Mouse (Mus musculus): Measurements from ENCODE around the gene Cnot10. TPM values are rescaled to one million over a fixed set of nuclear protein-coding genes. Genes with fewer than 3 reads are reported as not detected.
A peak's percentile ranks its signal among the peaks of the same experiment; 100 is the strongest.

Cnot10 gene
- total RNA-seq (2015; ENCODE audit: low replicate concordance) = 15.5 and 17.6 TPM in 2 replicates
- total RNA-seq (2017; ENCODE audit: low replicate concordance) = 14.1 and 18.6 TPM in 2 replicates

- peak; percentile 99 for ATAC-seq (replicated peaks; ENCODE audit: low FRiP score, poor library complexity, severe bottlenecking)
Measured at GRCm38 (mm10) chr9:114639839-114640646, at the start of gene Cnot10. Cnot10 (minus strand) TSS chr9:114640184.

DNA sequence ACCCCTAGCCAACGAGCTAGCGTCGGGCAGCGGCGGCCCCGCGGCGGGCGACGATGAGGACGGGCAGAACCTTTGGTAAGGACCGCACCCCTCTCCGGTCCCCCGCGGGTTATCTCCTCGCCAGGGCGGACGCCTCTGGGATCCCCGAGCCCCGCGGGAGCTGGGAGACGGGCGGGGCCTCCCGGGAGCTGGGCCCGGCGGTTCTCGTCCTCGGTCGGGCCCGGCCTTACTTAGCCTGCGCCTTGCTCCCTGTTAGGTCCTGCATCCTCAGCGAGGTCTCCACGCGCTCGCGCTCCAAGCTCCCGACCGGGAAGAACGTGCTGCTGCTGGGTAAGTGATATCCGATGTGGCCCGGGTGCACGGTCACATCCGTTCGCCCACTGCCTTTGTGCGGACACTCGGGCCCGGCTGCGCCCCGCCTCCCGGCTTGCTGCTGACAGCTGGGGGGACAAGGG, 49.0 kb upstream of the Cnot10 start:
- ATAC-seq (replicated peaks; ENCODE audit: low FRiP score, poor library complexity, severe bottlenecking) = peak; percentile 78

GRCm38 (mm10) chr9:114688252-114688952, 48.4 kb upstream of the Cnot10 start, which contains the start of gene Dync1li1:
Dync1li1 (plus strand) TSS chr9:114688790.
- ATAC-seq (replicated peaks; ENCODE audit: low FRiP score, poor library complexity, severe bottlenecking) = peak; percentile 89

DNA sequence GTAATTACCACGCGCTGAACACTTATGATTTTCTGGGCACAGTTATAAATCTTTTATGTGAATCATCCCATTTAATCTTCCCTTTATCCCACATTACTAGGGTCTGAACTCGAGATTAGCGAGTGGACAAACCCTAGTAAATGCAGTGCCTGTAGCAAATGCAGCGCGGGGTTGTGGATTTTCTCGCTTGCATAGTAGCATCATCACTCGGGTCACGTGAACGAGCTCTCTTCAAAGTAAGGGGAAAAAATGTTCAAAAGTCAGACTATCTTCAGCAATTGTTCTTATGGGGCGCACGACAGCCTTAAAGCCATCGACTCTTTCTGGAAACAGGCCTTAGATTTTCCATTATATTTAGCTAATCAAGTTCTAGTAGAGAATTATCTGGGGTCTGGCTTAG, 47.7 kb upstream of the Cnot10 start:
- ATAC-seq (replicated peaks; ENCODE audit: low FRiP score, poor library complexity, severe bottlenecking) = no peak

DNA sequence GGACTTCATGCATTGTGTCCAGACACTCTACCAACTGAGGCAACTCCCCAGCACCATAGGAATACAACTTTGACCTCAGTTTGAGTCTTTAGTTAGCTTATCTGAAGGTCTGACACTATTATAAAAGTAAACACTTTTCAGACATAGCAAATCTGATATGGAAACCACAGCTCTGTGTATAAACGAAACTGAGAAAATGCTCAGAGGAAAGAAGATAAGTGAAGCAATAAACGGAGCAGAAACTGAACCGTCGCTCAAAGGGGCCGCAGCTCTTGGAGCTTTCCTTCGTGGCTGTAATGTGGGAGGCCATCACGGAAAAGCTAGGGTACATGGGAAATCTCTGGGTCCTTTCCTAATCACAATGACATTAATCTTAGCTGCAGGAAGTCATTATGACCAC, 46.3 kb upstream of the Cnot10 start:
- no peak for ATAC-seq (replicated peaks; ENCODE audit: low FRiP score, poor library complexity, severe bottlenecking)

- ATAC-seq (replicated peaks; ENCODE audit: low FRiP score, poor library complexity, severe bottlenecking) = no peak
Measured at GRCm38 (mm10) chr9:114682193-114682592, 42.2 kb upstream of the Cnot10 start.

- no peak for ATAC-seq (replicated peaks; ENCODE audit: low FRiP score, poor library complexity, severe bottlenecking)
Measured at GRCm38 (mm10) chr9:114680531-114680930, 40.5 kb upstream of the Cnot10 start.

GRCm38 (mm10) chr9:114679944-114680343, 40.0 kb upstream of the Cnot10 start:
- ATAC-seq (replicated peaks; ENCODE audit: low FRiP score, poor library complexity, severe bottlenecking) = no peak

- no peak for ATAC-seq (replicated peaks; ENCODE audit: low FRiP score, poor library complexity, severe bottlenecking)
Measured at GRCm38 (mm10) chr9:114678576-114678975, 38.6 kb upstream of the Cnot10 start.

DNA sequence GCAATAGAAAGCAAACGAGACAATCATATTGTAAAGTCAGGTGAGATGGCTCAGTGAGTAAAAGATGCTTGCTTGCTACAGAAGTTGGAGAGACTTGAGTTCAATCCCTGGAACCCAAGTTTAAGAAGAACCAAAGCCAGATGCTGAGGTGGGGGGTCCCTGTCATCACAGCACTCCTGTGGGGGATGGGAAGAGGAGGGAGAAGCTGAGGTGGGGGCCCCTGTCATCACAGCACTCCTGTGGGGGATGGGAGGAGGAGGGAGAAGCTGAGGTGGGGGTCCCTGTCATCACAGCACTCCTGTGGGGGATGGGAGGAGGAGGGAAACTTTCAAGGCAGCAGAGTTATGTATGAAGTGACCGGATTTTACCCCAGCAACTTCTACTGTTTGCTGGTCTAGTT, 33.6 kb upstream of the Cnot10 start:
- ATAC-seq (replicated peaks; ENCODE audit: low FRiP score, poor library complexity, severe bottlenecking) = no peak

DNA sequence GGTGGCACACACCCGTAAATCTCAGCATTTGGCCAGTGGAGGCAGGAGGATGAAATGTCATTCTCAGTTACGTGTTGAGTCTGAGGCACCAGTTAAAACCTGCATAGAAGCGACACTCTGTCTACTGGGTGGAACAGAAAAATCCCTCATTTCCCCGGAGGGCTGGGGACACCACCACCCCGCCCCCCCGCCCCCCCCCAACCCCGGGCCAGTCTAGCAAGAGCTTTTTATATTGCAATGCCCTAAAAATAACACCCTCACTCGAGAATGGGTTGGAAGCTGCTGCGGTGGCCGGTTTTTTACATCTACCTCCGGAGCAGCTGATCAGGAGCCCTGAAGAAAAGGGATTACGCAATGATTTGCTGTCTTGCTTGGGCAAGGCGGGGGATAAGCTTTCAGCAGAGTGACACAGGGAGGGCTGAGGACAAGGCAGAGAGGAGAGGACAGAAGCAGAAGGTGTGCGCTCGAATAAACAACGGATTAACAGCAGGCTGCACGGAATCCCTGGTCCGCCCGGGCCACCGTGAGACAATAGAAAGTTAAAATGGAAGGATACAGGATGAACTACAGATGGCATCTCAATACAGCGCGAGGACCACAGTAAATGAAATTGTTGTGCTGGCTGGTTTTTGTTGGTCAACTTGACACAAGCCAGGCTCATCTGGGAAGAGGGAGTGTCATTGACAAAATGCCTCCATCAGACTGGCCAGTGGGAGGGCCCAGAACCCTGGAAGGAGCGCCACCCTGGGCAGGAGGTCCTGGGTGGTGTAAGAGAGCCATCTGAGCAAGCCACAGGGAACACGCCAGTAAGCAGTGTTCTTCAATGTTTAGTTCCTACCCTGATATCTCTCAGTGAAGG, 32.9 kb upstream of the Cnot10 start:
- no peak for ATAC-seq (replicated peaks; ENCODE audit: low FRiP score, poor library complexity, severe bottlenecking)

DNA sequence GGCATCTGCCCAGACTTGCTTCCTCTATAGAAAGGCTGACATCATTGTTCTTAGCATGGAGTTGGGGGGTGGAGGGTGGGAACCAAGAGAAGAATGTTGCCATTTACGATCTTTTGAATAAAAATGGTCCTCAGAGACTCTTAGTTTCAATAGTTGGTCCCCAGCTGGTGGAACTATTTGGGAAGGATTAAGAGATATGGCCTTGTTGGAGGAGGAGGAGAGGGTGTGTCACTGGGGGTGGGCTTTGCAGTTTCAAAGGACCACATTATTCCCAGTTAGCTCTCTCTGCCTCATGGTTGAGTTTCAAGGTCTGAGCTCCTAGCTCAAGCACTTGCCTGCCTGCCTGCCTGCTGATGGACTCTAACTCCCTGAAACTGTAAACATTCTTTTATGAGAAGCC, 32.0 kb upstream of the Cnot10 start:
- no peak for ATAC-seq (replicated peaks; ENCODE audit: low FRiP score, poor library complexity, severe bottlenecking)

GRCm38 (mm10) chr9:114669011-114669410, 29.0 kb upstream of the Cnot10 start:
- no peak for ATAC-seq (replicated peaks; ENCODE audit: low FRiP score, poor library complexity, severe bottlenecking)

DNA sequence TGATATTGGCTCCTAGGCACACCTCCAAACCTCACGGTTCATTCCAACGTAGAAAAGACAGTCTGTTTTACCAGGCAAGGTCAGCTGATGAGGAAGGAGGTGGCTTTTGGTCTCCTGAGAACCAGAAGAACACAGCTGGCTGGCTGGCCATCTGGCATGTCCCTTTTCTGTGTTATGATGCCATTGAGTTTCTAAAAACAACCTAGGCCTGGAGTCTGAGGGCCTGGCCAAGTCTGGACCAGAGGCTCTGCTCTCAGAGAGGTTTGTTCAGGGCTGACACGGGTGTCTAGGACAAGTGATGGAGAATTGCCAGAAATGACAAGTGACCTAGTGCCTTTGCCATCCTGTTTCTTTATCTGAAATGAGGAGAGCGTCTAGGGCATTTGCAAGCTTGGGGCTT, 28.1 kb upstream of the Cnot10 start:
- no peak for ATAC-seq (replicated peaks; ENCODE audit: low FRiP score, poor library complexity, severe bottlenecking)

GRCm38 (mm10) chr9:114666858-114667257, 26.9 kb upstream of the Cnot10 start:
- ATAC-seq (replicated peaks; ENCODE audit: low FRiP score, poor library complexity, severe bottlenecking) = no peak

GRCm38 (mm10) chr9:114663782-114664181, 23.8 kb upstream of the Cnot10 start:
- no peak for ATAC-seq (replicated peaks; ENCODE audit: low FRiP score, poor library complexity, severe bottlenecking)

DNA sequence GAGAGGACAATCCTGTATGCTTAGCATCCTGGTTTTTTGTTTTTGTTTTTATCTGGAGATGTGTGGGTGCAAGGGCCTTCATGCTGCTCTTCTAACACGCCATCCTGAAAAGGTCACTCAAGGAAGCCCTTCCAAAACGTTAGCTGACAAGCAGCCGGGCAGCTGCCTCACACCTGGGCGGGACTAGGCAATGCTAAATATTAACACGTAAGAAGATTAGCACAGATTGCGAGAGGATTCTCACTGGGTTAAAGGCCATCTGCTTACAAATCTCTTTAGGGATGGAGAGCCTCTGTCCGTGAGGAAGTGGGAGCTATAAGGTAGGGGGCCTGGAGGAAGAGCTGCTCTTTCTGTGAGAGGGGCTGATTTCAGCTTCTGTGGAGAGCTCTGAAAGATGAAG, 22.0 kb upstream of the Cnot10 start:
- ATAC-seq (replicated peaks; ENCODE audit: low FRiP score, poor library complexity, severe bottlenecking) = no peak

DNA sequence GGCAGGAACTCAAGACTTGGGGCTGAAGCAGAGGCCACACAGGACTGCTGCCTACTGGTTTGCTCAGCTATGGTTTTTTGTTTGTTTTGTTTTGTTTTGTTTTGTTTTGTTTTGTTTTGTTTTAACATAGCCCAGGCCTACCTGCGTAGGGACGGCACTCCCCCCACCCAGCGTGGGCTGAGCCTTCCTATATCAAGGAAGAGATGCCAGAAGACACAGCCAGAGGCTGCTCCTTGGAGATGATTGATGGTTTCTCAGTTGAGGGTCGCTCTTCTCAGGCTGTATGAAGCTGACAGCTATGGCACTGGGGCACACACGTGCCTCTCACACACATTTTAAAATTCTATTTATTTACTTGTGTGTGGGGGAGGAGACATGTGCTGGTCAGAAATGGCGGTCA, 21.0 kb upstream of the Cnot10 start:
- ATAC-seq (replicated peaks; ENCODE audit: low FRiP score, poor library complexity, severe bottlenecking) = no peak

DNA sequence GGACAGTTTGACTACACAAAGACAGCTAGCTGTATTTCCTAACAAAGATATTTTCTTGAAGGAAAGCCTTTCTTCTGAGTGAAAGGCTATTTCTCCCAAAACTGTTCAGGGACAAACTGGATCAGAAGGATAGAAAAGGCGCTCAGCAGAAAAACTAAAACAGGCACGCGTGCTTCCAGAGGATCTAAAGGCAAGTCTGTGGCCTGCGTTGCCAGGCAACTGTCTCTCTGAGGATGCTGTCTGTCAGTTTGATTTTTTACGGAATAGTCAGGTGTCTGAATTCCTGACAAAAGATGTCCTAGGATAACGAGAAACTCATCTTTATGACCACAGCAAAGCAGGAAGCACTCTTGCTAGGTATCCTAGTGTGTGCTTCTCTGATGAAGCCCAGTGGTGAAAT, 20.5 kb upstream of the Cnot10 start:
- no peak for ATAC-seq (replicated peaks; ENCODE audit: low FRiP score, poor library complexity, severe bottlenecking)

DNA sequence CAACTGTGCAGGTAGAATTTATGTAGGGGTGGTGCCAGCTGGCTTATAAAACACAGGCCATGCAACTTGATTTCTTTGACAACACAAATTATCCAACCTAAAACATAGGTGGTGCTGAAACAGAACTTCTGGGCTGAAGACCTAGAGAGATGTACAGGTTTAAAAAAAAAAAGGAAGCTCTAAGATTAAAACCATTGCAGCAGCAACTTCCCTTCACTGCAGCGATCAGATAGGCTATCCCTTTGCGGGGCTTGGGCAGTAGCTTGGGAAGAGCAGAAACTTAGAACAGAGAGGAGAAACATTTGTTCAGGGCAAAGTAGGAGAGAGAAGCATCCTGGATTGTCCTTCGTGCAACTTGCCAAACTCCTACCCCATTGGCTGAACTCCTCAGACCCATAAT, 16.7 kb upstream of the Cnot10 start:
- ATAC-seq (replicated peaks; ENCODE audit: low FRiP score, poor library complexity, severe bottlenecking) = no peak
